Mouse (Mus musculus): ENCODE data around the gene Efnb2. TPM values are rescaled to one million over a fixed set of nuclear protein-coding genes. Genes with fewer than 3 reads are reported as not detected.

The Efnb2 gene
- total RNA-seq, 2 experiments from 2014 or later: 11.8 to 13.0 TPM

- intact Hi-C loops (cut with DNase I; ENCODE audit: low total_unique reads): no loop called here
- DNase-seq: no peak
These were observed 39.0 kb downstream of the Efnb2 start for GRCm38 (mm10) chr8:8622031-8622430.

GRCm38 (mm10) chr8:8621236-8621917 lies 39.7 kb downstream of the Efnb2 start:
- intact Hi-C loops (cut with DNase I; ENCODE audit: low total_unique reads): no loop called here
- DNase-seq: no peak

GRCm38 (mm10) chr8:8620536-8620935 lies 40.5 kb downstream of the Efnb2 start:
- no peak for DNase-seq
- intact Hi-C loops (cut with DNase I; ENCODE audit: low total_unique reads): no loop called here

GRCm38 (mm10) chr8:8619221-8620194 lies 41.5 kb downstream of the Efnb2 start:
- intact Hi-C loops (cut with DNase I; ENCODE audit: low total_unique reads): no loop called here
- no peak for DNase-seq

- DNase-seq: no peak
- intact Hi-C loops (cut with DNase I; ENCODE audit: low total_unique reads): no loop called here
These were observed 47.2 kb downstream of the Efnb2 start for GRCm38 (mm10) chr8:8613844-8614243.

GRCm38 (mm10) chr8:8611928-8612327 lies 49.1 kb downstream of the Efnb2 start:
- no peak for DNase-seq
- intact Hi-C loops (cut with DNase I; ENCODE audit: low total_unique reads): no loop called here

- intact Hi-C loops (cut with DNase I; ENCODE audit: low total_unique reads): no loop called here
- DNase-seq: no peak
These were observed 51.3 kb downstream of the Efnb2 start for GRCm38 (mm10) chr8:8609791-8610190.

- no peak for DNase-seq
- intact Hi-C loops (cut with DNase I; ENCODE audit: low total_unique reads): no loop called here
These were observed 51.9 kb downstream of the Efnb2 start for GRCm38 (mm10) chr8:8609141-8609540.

GRCm38 (mm10) chr8:8605621-8606020 lies 55.4 kb downstream of the Efnb2 start:
- intact Hi-C loops (cut with DNase I; ENCODE audit: low total_unique reads): no loop called here
- no peak for DNase-seq

GRCm38 (mm10) chr8:8603875-8604274 lies 57.2 kb downstream of the Efnb2 start:
- intact Hi-C loops (cut with DNase I; ENCODE audit: low total_unique reads): no loop called here
- no peak for DNase-seq

GRCm38 (mm10) chr8:8602616-8603461 lies 58.2 kb downstream of the Efnb2 start:
- no peak for DNase-seq
- intact Hi-C loops (cut with DNase I; ENCODE audit: low total_unique reads): no loop called here

- no peak for DNase-seq
- intact Hi-C loops (cut with DNase I; ENCODE audit: low total_unique reads): no loop called here
These were observed 61.1 kb downstream of the Efnb2 start for GRCm38 (mm10) chr8:8599931-8600330.

GRCm38 (mm10) chr8:8597434-8597833 lies 63.6 kb downstream of the Efnb2 start:
- intact Hi-C loops (cut with DNase I; ENCODE audit: low total_unique reads): no loop called here
- DNase-seq: no peak

- DNase-seq: no peak
- intact Hi-C loops (cut with DNase I; ENCODE audit: low total_unique reads): no loop called here
These were observed 65.0 kb downstream of the Efnb2 start for GRCm38 (mm10) chr8:8595831-8596611.

- DNase-seq: no peak
- intact Hi-C loops (cut with DNase I; ENCODE audit: low total_unique reads): no loop called here
These were observed 67.2 kb downstream of the Efnb2 start for GRCm38 (mm10) chr8:8593812-8594211.

GRCm38 (mm10) chr8:8593371-8593770 lies 67.7 kb downstream of the Efnb2 start:
- intact Hi-C loops (cut with DNase I; ENCODE audit: low total_unique reads): no loop called here
- no peak for DNase-seq

- DNase-seq: no peak
- intact Hi-C loops (cut with DNase I; ENCODE audit: low total_unique reads): no loop called here
These were observed 68.7 kb downstream of the Efnb2 start for GRCm38 (mm10) chr8:8592331-8592730.

- intact Hi-C loops (cut with DNase I; ENCODE audit: low total_unique reads): no loop called here
- DNase-seq: no peak
These were observed 77.1 kb downstream of the Efnb2 start for GRCm38 (mm10) chr8:8583981-8584377.

- intact Hi-C loops (cut with DNase I; ENCODE audit: low total_unique reads): no loop called here
- no peak for DNase-seq
These were observed 77.6 kb downstream of the Efnb2 start for GRCm38 (mm10) chr8:8583290-8583980.

Measured in gastrocnemius, postnatal 14 days (tissue).